Mouse (Mus musculus) hematopoietic stem cell, adult 5-6 weeks (primary cell): ENCODE measurements around the gene Gm13089. TPM values are rescaled to one million over a fixed set of nuclear protein-coding genes. Genes with fewer than 3 reads are reported as not detected.
"Not testable (repeated sequence)": the region's sequence is repeated elsewhere in the genome, so short reads cannot be mapped to it uniquely, and the experiment has no call there.

Experiments used
- ATAC-seq, 2 experiments: fragments of 125-278 bp in 1 of 2; replicated peaks in 1 of 2; 2 replicates each; pipeline ENCODE4 v1.8.0; 2016 to 2017; ENCODE audit warnings: inconsistent platforms in 2 of 2, mild to moderate bottlenecking in 2 of 2, moderate number of reproducible peaks in 2 of 2, low read depth in 1 of 2, moderate TSS enrichment in 1 of 2; ENCODE audit not compliant: low FRiP score in 2 of 2, poor library complexity in 2 of 2, severe bottlenecking in 2 of 2, insufficient read depth in 1 of 2, low TSS enrichment in 1 of 2
- total RNA-seq: library from RNA; stranded (forward); fragments of 172-1452, 232-1000 nt; gene quantifications from 2 replicates; pipeline ENCODE4 v1.2.3, GENCODE M21; 2017

Gene Gm13089
- total RNA-seq, result not detected in 2 replicates

GRCm38 (mm10) chr4:143702611-143703010, at the start of gene Gm13089:
Gm13089 (minus strand) TSS chr4:143702711.
- ATAC-seq, result no peak

GRCm38 (mm10) chr4:143719155-143719554, 16.6 kb upstream of the Gm13089 start, which contains the start of gene Gm13078:
Gm13078 (plus strand) TSS chr4:143719455.
- no peak for ATAC-seq

GRCm38 (mm10) chr4:143657146-143657545, 45.4 kb downstream of the Gm13089 start, which contains the start of gene Gm13088:
Gm13088 (minus strand) TSS chr4:143657246.
- not testable (repeated sequence) for ATAC-seq

Other genes starting within 250 kb of the Gm13089 start
- not detected in 2 replicates for gene Gm13043, start 191.4 kb downstream of the Gm13089 start, total RNA-seq
- not detected in 2 replicates for gene Gm13040, start 166.8 kb downstream of the Gm13089 start, total RNA-seq
- gene BC080695, start 151.0 kb downstream of the Gm13089 start, total RNA-seq, result not detected in 2 replicates
- gene Gm13057, start 151.0 kb downstream of the Gm13089 start, total RNA-seq, result not detected in 2 replicates
- not detected in 2 replicates for gene Gm13083, start 87.7 kb downstream of the Gm13089 start, total RNA-seq
- not detected in 2 replicates for gene Gm13088, start 45.5 kb downstream of the Gm13089 start, total RNA-seq
- not detected in 2 replicates for gene Gm13078, start 16.7 kb upstream of the Gm13089 start, total RNA-seq
- gene Gm13023, start 86.6 kb upstream of the Gm13089 start, total RNA-seq, result not detected in 2 replicates
- gene Gm13084, start 113.4 kb upstream of the Gm13089 start, total RNA-seq, result not detected in 2 replicates
- gene Gm13103, start 143.8 kb upstream of the Gm13089 start, total RNA-seq, result not detected in 2 replicates
- not detected in 2 replicates for gene Pramef6, start 197.7 kb upstream of the Gm13089 start, total RNA-seq
- not detected in 2 replicates for gene Pramef25, start 248.3 kb upstream of the Gm13089 start, total RNA-seq